8 mouse cellular contexts compared by ENCODE assay signal in genomic region chr14:57407039-57407987, GRCm38 (mm10). TPM values are rescaled to one million over a fixed set of nuclear protein-coding genes. Genes with fewer than 3 reads are reported as not detected.
DNase-seq lines count a peak whose midpoint lies in the region; ATAC-seq and TF ChIP-seq lines count a peak whose summit lies in the region.

No protein-coding gene starts in this region.

- no peaks in the 10 kb centered on the region for H3K9me3 ChIP-seq in hindbrain, embryonic 15.5 days
- no peaks in the 10 kb centered on the region for H3K9me3 ChIP-seq in midbrain, postnatal 0 days (ENCODE audit: low read length)

- peaks cover 6% of the 10 kb centered on the region; the same call in 1 of the 2 replicates for H3K4me1 ChIP-seq in hindbrain, embryonic 15.5 days (replicated peaks)
- H3K4me1 ChIP-seq in liver, adult 2 months (ENCODE audit: control insufficient read depth, insufficient read depth, low read length): no peaks in the 10 kb centered on the region
- no peaks in the 10 kb centered on the region for H3K4me1 ChIP-seq in midbrain, postnatal 0 days (ENCODE audit: insufficient read depth, low read length)

- no peaks in the 10 kb centered on the region for H3K27me3 ChIP-seq in hindbrain, embryonic 15.5 days
- 0 out of 2 replicates have a peak, but pooled peaks cover 3% of the 10 kb centered on the region for H3K27me3 ChIP-seq in liver, adult 2 months (ENCODE audit: control insufficient read depth, insufficient read depth, low read length)
- no peaks in the 10 kb centered on the region for H3K27me3 ChIP-seq in midbrain, postnatal 0 days (ENCODE audit: insufficient read depth, low read length)

- peak overlapping the region; percentile 37 for H3K4me2 ChIP-seq in hindbrain, embryonic 15.5 days
- H3K4me2 ChIP-seq in midbrain, postnatal 0 days (ENCODE audit: low read depth, low read length, poor library complexity, severe bottlenecking): peak overlapping the region; percentile 22

- no peak overlapping the region for H3K9ac ChIP-seq in hindbrain, embryonic 15.5 days
- H3K9ac ChIP-seq in liver, adult 2 months (ENCODE audit: low read depth, low read length): no peak overlapping the region; the same call in 1 of the 2 replicates
- no peak overlapping the region for H3K9ac ChIP-seq in midbrain, postnatal 0 days (replicated peaks; ENCODE audit: low read length, poor library complexity, severe bottlenecking)

- DNase-seq in cerebellum, postnatal 10 days: peak; percentile 47 to 50
- no peak for DNase-seq in cerebellum, adult 11 months
- DNase-seq in adrenal gland, adult 18-20 months (ENCODE audit: low spot score in 2 of 2): peak; percentile 7 to 30
- peak; percentile 66 for DNase-seq in forelimb bud, embryonic 11.5 days (ENCODE audit: low read depth, low spot score)
- DNase-seq in liver, adult 2 months (ENCODE audit: extremely low read depth, low read depth, low spot score): peak; percentile 40
- peak; percentile 78 for DNase-seq in midbrain, postnatal 0 days (ENCODE audit: low spot score)
- DNase-seq in thymus, postnatal 14 days: peak; percentile 65

- no peak for TF ChIP-seq POLR2A in liver, adult 2 months (IDR thresholded peaks at IDR 0.05; ENCODE audit: extremely low read depth, insufficient read depth, low read length)

- no peaks in the 10 kb centered on the region for H3K36me3 ChIP-seq in hindbrain, embryonic 15.5 days
- no peaks in the 10 kb centered on the region for H3K36me3 ChIP-seq in liver, adult 2 months (ENCODE audit: control insufficient read depth, insufficient read depth, low read length)
- no peaks in the 10 kb centered on the region for H3K36me3 ChIP-seq in midbrain, postnatal 0 days (ENCODE audit: insufficient read depth, low read length)

- TF ChIP-seq CTCF in liver, adult 2 months (IDR thresholded peaks at IDR 0.05; ENCODE audit: low read depth, low read length): peak; percentile 59
- peak; percentile 76 for TF ChIP-seq CTCF in midbrain, postnatal 0 days (IDR thresholded peaks at IDR 0.05)

- no peak overlapping the region for H3K27ac ChIP-seq in hindbrain, embryonic 15.5 days (replicated peaks)
- H3K27ac ChIP-seq in liver, adult 2 months (replicated peaks; ENCODE audit: insufficient read depth, low read depth, low read length): no peak overlapping the region
- no peak overlapping the region for H3K27ac ChIP-seq in midbrain, postnatal 0 days (ENCODE audit: low read depth, low read length)

- peak; percentile 76; the same call in 1 of the 2 replicates for ATAC-seq in hindbrain, embryonic 15.5 days (ENCODE audit: low FRiP score, low read depth)
- peak; percentile 76 for ATAC-seq in midbrain, postnatal 0 days (ENCODE audit: low FRiP score)

- H3K79me2 ChIP-seq in liver, adult 2 months (ENCODE audit: control insufficient read depth, insufficient read depth, low read length): no peaks in the 10 kb centered on the region

- WGBS in hindbrain, embryonic 15.5 days: 4% methylated on average over 12 of the region's 12 CpGs
- WGBS in liver, adult 2 months: 7% methylated on average over 12 of the region's 12 CpGs
- WGBS in midbrain, postnatal 0 days: 9% methylated on average over 12 of the region's 12 CpGs

- H3K4me3 ChIP-seq in hindbrain, embryonic 15.5 days: no peak overlapping the region
- H3K4me3 ChIP-seq in liver, adult 2 months (ENCODE audit: insufficient read depth, low read depth, low read length): no peak overlapping the region
- no peak overlapping the region for H3K4me3 ChIP-seq in midbrain, postnatal 0 days (ENCODE audit: low read depth, low read length)

RNA-seq across cellular contexts. Expression of gene Cryl1, which starts 9.0 kb away (rescaled TPM):
- total RNA-seq in adrenal gland, adult 18-20 months (2021): 10 to 100 TPM; 13.0 to 13.5 TPM
- polyA plus RNA-seq in hindbrain, embryonic 15.5 days (2015; fragmentation: Nextera tagmentation; extraction: Ambion mirVana): 11.8 and 12.8 TPM in 2 replicates
- total RNA-seq in liver, adult 2 months (2014; rRNA removed): 33.0 and 46.4 TPM in 2 replicates
- polyA plus RNA-seq in liver, adult 2 months (2012; rRNA removed): 27.0 and 34.9 TPM in 2 replicates
- 11.8 and 13.5 TPM in 2 replicates for total RNA-seq in midbrain, postnatal 0 days (2014; rRNA removed)
- polyA plus RNA-seq in midbrain, postnatal 0 days (2015; fragmentation: Nextera tagmentation; extraction: Ambion mirVana): 19.4 and 19.7 TPM in 2 replicates

RNA-seq across cellular contexts. Expression of gene Ift88, which starts 16.5 kb away (rescaled TPM):
- 1 to 10 TPM; 8.2 to 9.7 TPM for total RNA-seq in adrenal gland, adult 18-20 months (2021)
- 17.0 and 18.8 TPM in 2 replicates for polyA plus RNA-seq in hindbrain, embryonic 15.5 days (2015; fragmentation: Nextera tagmentation; extraction: Ambion mirVana)
- total RNA-seq in liver, adult 2 months (2014; rRNA removed): 4.8 and 6.0 TPM in 2 replicates
- polyA plus RNA-seq in liver, adult 2 months (2012; rRNA removed): 2.1 and 2.5 TPM in 2 replicates
- total RNA-seq in midbrain, postnatal 0 days (2014; rRNA removed): 17.5 and 24.1 TPM in 2 replicates
- 21.0 and 22.0 TPM in 2 replicates for polyA plus RNA-seq in midbrain, postnatal 0 days (2015; fragmentation: Nextera tagmentation; extraction: Ambion mirVana)
